Mouse (Mus musculus): ENCODE measurements at regions not wholly inside any gene's neighbourhood (a gene's known extent, or its start where the extent isn't known, plus 50 kb on each side); places are given as distances from the start of the nearest gene placed in this dataset.

GRCm38 (mm10) chr19:51232525-51232924 is 554.1 kb upstream of the Sorcs1 start:
- no peak for TF ChIP-seq POU5F1 (IDR thresholded peaks at IDR 0.05; ENCODE audit: borderline replicate concordance, low read length)
- no peak for TF ChIP-seq CTCF (conservative IDR thresholded peaks at IDR 0.05; ENCODE audit: low read length)
- TF ChIP-seq NANOG (IDR thresholded peaks at IDR 0.05; ENCODE audit: borderline replicate concordance, low read length): no peak
- Histone ChIP-seq H3K36me3 (ENCODE audit: insufficient read depth, low read length) (no peaks in the 10 kb centered on the region), H3K9me3 (ENCODE audit: low read length) (no peaks in the 10 kb centered on the region), H3K27me3 (ENCODE audit: insufficient read depth, low read length) (no peaks in the 10 kb centered on the region), H3K4me3 (replicated peaks; ENCODE audit: low read length) (no peak overlapping the region), H3K4me1 (replicated peaks; ENCODE audit: low read depth, low read length) (no peaks in the 10 kb centered on the region)

- H3K27me3 ChIP-seq (ENCODE audit: insufficient read depth, low read length): no peaks in the 10 kb centered on the region
- H3K36me3 ChIP-seq (ENCODE audit: insufficient read depth, low read length): no peaks in the 10 kb centered on the region
- H3K4me3 ChIP-seq (replicated peaks; ENCODE audit: low read length): no peak overlapping the region
- no peaks in the 10 kb centered on the region for H3K9me3 ChIP-seq (ENCODE audit: low read length)
- TF ChIP-seq CTCF (conservative IDR thresholded peaks at IDR 0.05; ENCODE audit: low read length) (no peak), NANOG (IDR thresholded peaks at IDR 0.05; ENCODE audit: borderline replicate concordance, low read length) (no peak)
- H3K4me1 ChIP-seq (replicated peaks; ENCODE audit: low read depth, low read length): no peaks in the 10 kb centered on the region
Measured at GRCm38 (mm10) chr19:51226932-51227331, 548.5 kb upstream of the Sorcs1 start.

GRCm38 (mm10) chr19:51201391-51201790 is 522.9 kb upstream of the Sorcs1 start:
- TF ChIP-seq POU5F1 (IDR thresholded peaks at IDR 0.05; ENCODE audit: borderline replicate concordance, low read length): no peak
- 0 out of 2 replicates have a peak, but pooled peaks have one; percentile 15 for TF ChIP-seq CTCF (conservative IDR thresholded peaks at IDR 0.05; ENCODE audit: low read length)
- TF ChIP-seq NANOG (IDR thresholded peaks at IDR 0.05; ENCODE audit: borderline replicate concordance, low read length): no peak
- Histone ChIP-seq H3K4me3 (replicated peaks; ENCODE audit: low read length) (no peak overlapping the region), H3K9me3 (ENCODE audit: low read length) (no peaks in the 10 kb centered on the region), H3K36me3 (ENCODE audit: insufficient read depth, low read length) (no peaks in the 10 kb centered on the region), H3K27me3 (ENCODE audit: insufficient read depth, low read length) (no peaks in the 10 kb centered on the region), H3K4me1 (replicated peaks; ENCODE audit: low read depth, low read length) (no peaks in the 10 kb centered on the region)
